ENCODE assay signal across 11 mouse cellular contexts in the genomic region with DNA sequence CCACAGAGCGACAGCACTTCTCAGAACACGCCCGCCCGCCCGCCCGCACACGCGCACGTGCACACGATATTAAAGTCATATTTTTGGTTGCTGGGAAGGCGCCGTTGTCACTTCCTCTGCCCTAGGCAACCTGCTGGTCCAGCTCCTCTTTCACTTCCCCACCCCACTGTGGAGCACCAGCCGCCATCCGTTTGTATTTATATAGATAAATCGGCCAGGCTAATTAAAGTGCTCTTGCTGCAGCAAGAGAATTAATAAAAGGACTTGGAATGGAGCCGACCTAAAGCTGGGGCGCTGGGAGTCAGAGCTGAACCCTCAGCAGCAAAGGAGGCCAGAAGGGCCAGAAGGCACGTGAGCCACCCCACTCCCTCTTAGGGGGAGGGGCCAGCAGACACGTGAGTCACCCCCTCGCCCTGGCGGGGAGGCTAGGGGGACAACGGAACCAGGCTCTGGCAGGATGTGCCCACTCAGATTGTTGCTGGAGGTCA.
DNase-seq lines count a peak whose midpoint lies in the region; ATAC-seq lines count a peak whose summit lies in the region.
"Had no signal": no experiment of that assay in that cellular context is flagged by ENCODE, and none has a peak within 500 bp of the region (broad histone marks: within the 10 kb centered on the region; RNA-seq: fewer than 3 reads in every experiment).

No protein-coding gene starts in this region.

- 69% methylated on average over 22 of the region's 22 CpGs for WGBS in forebrain, embryonic 10.5 days
- 64% methylated on average over 22 of the region's 22 CpGs for WGBS in forebrain, embryonic 13.5 days
- 50% methylated on average over 22 of the region's 22 CpGs for WGBS in neural tube, embryonic 15.5 days
- 65% methylated on average over 22 of the region's 22 CpGs for WGBS in forebrain, embryonic 11.5 days

- DNase-seq in forebrain, embryonic 10.5 days (ENCODE audit: extremely low spot score, low spot score) = no peak
- no peak for DNase-seq in neural tube, embryonic 10.5 days (ENCODE audit: extremely low spot score, low spot score)
- DNase-seq in retina, postnatal 1 day = peak; percentile 54
- no peak for DNase-seq in forebrain, embryonic 11.5 days (ENCODE audit: low spot score)
- DNase-seq in frontal cortex, postnatal 14 days (ENCODE audit: low spot score in 2 of 2) = no peak

- no peaks in the 10 kb centered on the region for H3K9me3 ChIP-seq in forebrain, embryonic 10.5 days
- H3K9me3 ChIP-seq in forebrain, embryonic 13.5 days (replicated peaks) = no peaks in the 10 kb centered on the region
- H3K9me3 ChIP-seq in neural tube, embryonic 15.5 days (replicated peaks) = no peaks in the 10 kb centered on the region
- no peaks in the 10 kb centered on the region for H3K9me3 ChIP-seq in forebrain, embryonic 11.5 days (ENCODE audit: control insufficient read depth, low read length)
- H3K9me3 ChIP-seq: embryonic facial prominence, embryonic 13.5 days; neural tube, embryonic 12.5 days had no signal

- peaks cover 52% of the 10 kb centered on the region for H3K27me3 ChIP-seq in forebrain, embryonic 10.5 days (ENCODE audit: poor library complexity, severe bottlenecking)
- H3K27me3 ChIP-seq in forebrain, embryonic 13.5 days = no peaks in the 10 kb centered on the region
- no peaks in the 10 kb centered on the region for H3K27me3 ChIP-seq in neural tube, embryonic 15.5 days (replicated peaks)
- no peaks in the 10 kb centered on the region for H3K27me3 ChIP-seq in forebrain, embryonic 11.5 days (ENCODE audit: control insufficient read depth, insufficient read depth, low read length)
- H3K27me3 ChIP-seq: neural tube, embryonic 12.5 days had no signal

- no peak overlapping the region for H3K4me2 ChIP-seq in forebrain, embryonic 13.5 days
- no peak overlapping the region for H3K4me2 ChIP-seq in neural tube, embryonic 15.5 days
- no peak overlapping the region for H3K4me2 ChIP-seq in forebrain, embryonic 11.5 days (ENCODE audit: low read depth, low read length, severe bottlenecking)
- H3K4me2 ChIP-seq: embryonic facial prominence, embryonic 13.5 days; neural tube, embryonic 12.5 days had no signal

- peaks cover 84% of the 10 kb centered on the region for H3K4me1 ChIP-seq in forebrain, embryonic 10.5 days
- peaks cover 31% of the 10 kb centered on the region for H3K4me1 ChIP-seq in forebrain, embryonic 13.5 days
- H3K4me1 ChIP-seq in neural tube, embryonic 15.5 days = peaks cover 28% of the 10 kb centered on the region
- H3K4me1 ChIP-seq in forebrain, embryonic 11.5 days (replicated peaks; ENCODE audit: control insufficient read depth, insufficient read depth, low read length) = peaks cover 12% of the 10 kb centered on the region; the same call in 1 of the 2 replicates

- no peaks in the 10 kb centered on the region for H3K36me3 ChIP-seq in forebrain, embryonic 10.5 days (replicated peaks)
- no peaks in the 10 kb centered on the region for H3K36me3 ChIP-seq in forebrain, embryonic 13.5 days (ENCODE audit: poor library complexity, severe bottlenecking)
- no peaks in the 10 kb centered on the region for H3K36me3 ChIP-seq in neural tube, embryonic 15.5 days
- no peaks in the 10 kb centered on the region for H3K36me3 ChIP-seq in forebrain, embryonic 11.5 days (ENCODE audit: control insufficient read depth, insufficient read depth, low read length)
- H3K36me3 ChIP-seq: embryonic facial prominence, embryonic 13.5 days; neural tube, embryonic 12.5 days had no signal

- H3K27ac ChIP-seq in forebrain, embryonic 10.5 days = peak overlapping the region; percentile 51
- no peak overlapping the region for H3K27ac ChIP-seq in forebrain, embryonic 13.5 days
- H3K27ac ChIP-seq in neural tube, embryonic 15.5 days (replicated peaks) = no peak overlapping the region
- H3K27ac ChIP-seq in forebrain, embryonic 11.5 days (ENCODE audit: low read depth, low read length) = no peak overlapping the region
- H3K27ac ChIP-seq: embryonic facial prominence, embryonic 13.5 days; left cerebral cortex, adult 2 months; neural tube, embryonic 12.5 days had no signal

- no peak overlapping the region for H3K9ac ChIP-seq in forebrain, embryonic 13.5 days
- H3K9ac ChIP-seq in neural tube, embryonic 15.5 days (replicated peaks) = no peak overlapping the region
- H3K9ac ChIP-seq in forebrain, embryonic 11.5 days (ENCODE audit: low read length) = no peak overlapping the region
- H3K9ac ChIP-seq: embryonic facial prominence, embryonic 13.5 days; neural tube, embryonic 12.5 days had no signal

- ATAC-seq in forebrain, embryonic 13.5 days = no peak
- 0 out of 2 replicates have a peak, but pooled peaks have one; percentile 35 for ATAC-seq in neural tube, embryonic 15.5 days (ENCODE audit: low FRiP score)
- peak; percentile 35 to 62; a peak in 3 of 4 replicates for ATAC-seq in hematopoietic stem cell, adult 5-6 weeks (replicated peaks in 1 of 2; ENCODE audit: insufficient read depth in 1 of 2, low FRiP score in 2 of 2, low TSS enrichment in 1 of 2, low read depth in 1 of 2, poor library complexity in 2 of 2, severe bottlenecking in 2 of 2)
- no peak for ATAC-seq in forebrain, embryonic 11.5 days (replicated peaks; ENCODE audit: low FRiP score)

- H3K4me3 ChIP-seq in forebrain, embryonic 10.5 days = no peak overlapping the region
- H3K4me3 ChIP-seq in forebrain, embryonic 13.5 days = no peak overlapping the region
- no peak overlapping the region for H3K4me3 ChIP-seq in neural tube, embryonic 15.5 days (replicated peaks)
- H3K4me3 ChIP-seq in forebrain, embryonic 11.5 days (ENCODE audit: low read depth, low read length) = no peak overlapping the region
- H3K4me3 ChIP-seq: embryonic facial prominence, embryonic 13.5 days; left cerebral cortex, adult 2 months; neural tube, embryonic 12.5 days had no signal

Comparison
In these comparisons a context has a peak if more than half of its experiments do, and no peak if none do; other contexts are left out.
1. ATAC-seq: peak in neural tube, embryonic 15.5 days (single experiment) and hematopoietic stem cell, adult 5-6 weeks (2 of 2); none in forebrain, embryonic 13.5 days (single experiment) and forebrain, embryonic 11.5 days (single experiment).